Mouse (Mus musculus) forebrain, embryonic 11.5 days (tissue): ENCODE measurements around the gene Phf21a. TPM values are rescaled to one million over a fixed set of nuclear protein-coding genes. Genes with fewer than 3 reads are reported as not detected.

Experiments used
- ATAC-seq: fragments of 200-750 bp; cut with Nextera tagmentation; replicated peaks from 2 replicates; pipeline ENCODE4 v1.8.0; 2017; ENCODE audit warnings: moderate TSS enrichment; ENCODE audit not compliant: low FRiP score
- DNase-seq: peaks from one replicate; pipeline ENCODE4 v3.0.0-alpha.2; 2017; ENCODE audit warnings: low spot score
- H3K27ac ChIP-seq: fragments of 300-500 bp; sonication (generic); 2 replicates; pipeline ENCODE4 v1.5.1; 2014; ENCODE audit warnings: low read depth, low read length
- H3K27me3 ChIP-seq: fragments of 300-500 bp; sonication (generic); 2 replicates; pipeline ENCODE4 v1.6.1; 2014; ENCODE audit warnings: mild to moderate bottlenecking, low read length, mixed read lengths; ENCODE audit not compliant: control insufficient read depth, insufficient read depth
- H3K36me3 ChIP-seq: fragments of 300-500 bp; sonication (generic); 2 replicates; pipeline ENCODE4 v1.6.1; 2014; ENCODE audit warnings: mild to moderate bottlenecking, low read length, moderate library complexity, mixed read lengths; ENCODE audit not compliant: control insufficient read depth, insufficient read depth
- H3K4me1 ChIP-seq: fragments of 300-500 bp; sonication (generic); replicated peaks from 2 replicates; pipeline ENCODE4 v1.6.1; 2014; ENCODE audit warnings: low read length, mixed read lengths; ENCODE audit not compliant: control insufficient read depth, insufficient read depth
- H3K4me2 ChIP-seq: fragments of 300-500 bp; sonication (generic); 2 replicates; pipeline ENCODE4 v1.6.1; 2014; ENCODE audit warnings: low read depth, mild to moderate bottlenecking, low read length, moderate library complexity, mixed read lengths; ENCODE audit not compliant: severe bottlenecking
- H3K4me3 ChIP-seq: fragments of 300-500 bp; sonication (generic); 2 replicates; pipeline ENCODE4 v1.5.1; 2014; ENCODE audit warnings: low read depth, low read length
- H3K9ac ChIP-seq: fragments of 300-500 bp; sonication (generic); 2 replicates; pipeline ENCODE4 v1.6.1; 2014; ENCODE audit warnings: low read length
- H3K9me3 ChIP-seq: fragments of 300-500 bp; sonication (generic); 2 replicates; pipeline ENCODE4 v1.6.1; 2016; ENCODE audit warnings: low read length, mixed read lengths; ENCODE audit not compliant: control insufficient read depth
- WGBS: fragments of 180-500 bp; shearing (Covaris S2); extraction: QIAGEN DNeasy Blood & Tissue Kit; methylation state at CpG from one replicate; pipeline ENCODE4 v1.1.7; 2014; 5-methylcytosine and 5-hydroxymethylcytosine counted together
- polyA plus RNA-seq: library from polyadenylated mRNA; unstranded; fragments of >200 nt; fragmentation: Nextera tagmentation; extraction: Ambion mirVana; gene quantifications from 2 replicates; pipeline ENCODE4 v1.2.1, GENCODE M21; 2014

The Phf21a gene
- polyA plus RNA-seq, 1 experiment from 2014 or later, result 37.6 TPM

- Histone ChIP-seq H3K4me2 (no peak overlapping the region), H3K36me3 (no peaks in the 10 kb centered on the region), H3K4me3 (no peak overlapping the region), H3K4me1 (no peaks in the 10 kb centered on the region), H3K27ac (no peak overlapping the region), H3K9me3 (no peaks in the 10 kb centered on the region), H3K9ac (no peak overlapping the region), H3K27me3 (no peaks in the 10 kb centered on the region)
- DNase-seq (no peak), ATAC-seq (no peak)
- WGBS, result 74% methylated on average over 10 of the region's 10 CpGs
Observed at GRCm38 (mm10) chr2:92199562-92200286, 106.8 kb downstream of the Phf21a start.

GRCm38 (mm10) chr2:92202319-92203040 is 109.6 kb downstream of the Phf21a start:
- Histone ChIP-seq H3K4me1 (no peaks in the 10 kb centered on the region), H3K4me3 (no peak overlapping the region), H3K9me3 (no peaks in the 10 kb centered on the region), H3K36me3 (no peaks in the 10 kb centered on the region), H3K27ac (no peak overlapping the region), H3K27me3 (no peaks in the 10 kb centered on the region), H3K4me2 (no peak overlapping the region), H3K9ac (no peak overlapping the region)
- WGBS, result 81% methylated on average over 4 of the region's 4 CpGs
- ATAC-seq (no peak), DNase-seq (no peak)

DNA sequence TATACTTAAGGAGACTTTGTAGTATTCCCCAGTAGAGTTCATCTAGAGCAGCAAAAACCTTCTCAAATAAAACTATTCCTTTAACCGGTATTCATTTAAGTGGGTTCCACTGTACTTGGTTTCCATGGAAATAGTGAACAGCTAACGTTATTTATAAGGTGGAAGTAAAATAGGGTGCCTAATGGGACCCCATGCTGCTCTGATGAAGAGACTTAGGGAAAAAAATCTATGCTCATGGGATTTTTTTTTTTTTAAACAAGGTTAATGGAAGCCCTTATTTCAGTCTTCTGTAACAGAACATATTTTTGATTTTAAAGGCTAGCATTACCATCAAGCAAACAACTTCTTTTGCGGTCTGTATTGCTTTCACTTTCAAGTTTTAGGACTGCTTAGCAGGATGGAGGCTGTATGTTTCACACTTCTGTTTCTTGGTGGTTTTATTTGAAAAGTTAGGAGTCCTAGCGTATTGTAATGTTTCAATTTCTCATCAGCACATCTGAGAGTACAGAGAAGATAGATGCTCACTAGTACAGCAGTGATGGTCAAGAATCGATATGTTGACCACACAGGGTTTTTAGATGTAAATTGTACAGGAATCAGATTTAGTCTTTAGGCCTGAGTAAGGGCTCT is 112.2 kb downstream of the Phf21a start:
- ATAC-seq (no peak), DNase-seq (no peak)
- Histone ChIP-seq H3K36me3 (no peaks in the 10 kb centered on the region), H3K9ac (no peak overlapping the region), H3K4me2 (no peak overlapping the region), H3K4me3 (no peak overlapping the region), H3K27ac (no peak overlapping the region), H3K27me3 (no peaks in the 10 kb centered on the region), H3K4me1 (no peaks in the 10 kb centered on the region), H3K9me3 (no peaks in the 10 kb centered on the region)
- 68% methylated on average over 5 of the region's 5 CpGs for WGBS

DNA sequence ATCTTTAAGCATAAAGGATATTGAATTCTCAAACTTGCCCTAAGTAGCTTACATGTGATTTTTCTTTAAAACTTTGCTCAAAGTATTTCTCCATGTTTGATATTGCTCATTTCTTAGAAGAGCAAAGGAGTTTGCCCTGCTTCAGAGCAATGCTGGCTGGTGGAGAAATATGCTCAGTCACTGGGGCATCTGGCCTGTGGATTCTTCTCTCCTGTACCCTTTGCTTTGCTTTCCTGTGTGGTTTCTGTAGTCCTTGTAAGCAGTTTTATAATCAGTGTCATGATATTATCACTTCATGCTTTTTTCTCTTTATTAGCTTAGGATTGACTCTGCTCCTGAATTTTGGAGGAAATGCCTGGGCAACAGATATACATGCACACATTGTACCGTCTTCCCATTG is 117.5 kb downstream of the Phf21a start:
- H3K27me3 ChIP-seq, result no peaks in the 10 kb centered on the region
- 100% methylated on average over 1 of the region's 1 CpGs for WGBS
- H3K4me1 ChIP-seq, result no peaks in the 10 kb centered on the region
- no peak overlapping the region for H3K27ac ChIP-seq
- DNase-seq (no peak), ATAC-seq (no peak)
- H3K4me3 ChIP-seq, result no peak overlapping the region
- H3K36me3 ChIP-seq, result no peaks in the 10 kb centered on the region; the same call in 1 of the 2 replicates
- no peak overlapping the region for H3K4me2 ChIP-seq
- no peaks in the 10 kb centered on the region for H3K9me3 ChIP-seq
- no peak overlapping the region for H3K9ac ChIP-seq

- no peak for ATAC-seq
- Histone ChIP-seq H3K36me3 (no peaks in the 10 kb centered on the region; the same call in 1 of the 2 replicates), H3K27ac (no peak overlapping the region), H3K4me2 (no peak overlapping the region), H3K9me3 (no peaks in the 10 kb centered on the region), H3K9ac (no peak overlapping the region), H3K27me3 (no peaks in the 10 kb centered on the region), H3K4me3 (no peak overlapping the region), H3K4me1 (no peaks in the 10 kb centered on the region)
- DNase-seq, result no peak
- WGBS, result 91% methylated on average over 6 of the region's 6 CpGs
Observed at GRCm38 (mm10) chr2:92221431-92221830, 128.5 kb downstream of the Phf21a start.

GRCm38 (mm10) chr2:92225592-92225991 is 132.7 kb downstream of the Phf21a start:
- H3K9ac ChIP-seq, result no peak overlapping the region
- DNase-seq (no peak), ATAC-seq (no peak)
- H3K27ac ChIP-seq, result no peak overlapping the region
- H3K4me1 ChIP-seq, result no peaks in the 10 kb centered on the region
- no peaks in the 10 kb centered on the region; the same call in 1 of the 2 replicates for H3K36me3 ChIP-seq
- no peaks in the 10 kb centered on the region for H3K27me3 ChIP-seq
- WGBS, result 83% methylated on average over 1 of the region's 1 CpGs
- H3K9me3 ChIP-seq, result no peaks in the 10 kb centered on the region
- no peak overlapping the region for H3K4me2 ChIP-seq
- H3K4me3 ChIP-seq, result no peak overlapping the region

DNA sequence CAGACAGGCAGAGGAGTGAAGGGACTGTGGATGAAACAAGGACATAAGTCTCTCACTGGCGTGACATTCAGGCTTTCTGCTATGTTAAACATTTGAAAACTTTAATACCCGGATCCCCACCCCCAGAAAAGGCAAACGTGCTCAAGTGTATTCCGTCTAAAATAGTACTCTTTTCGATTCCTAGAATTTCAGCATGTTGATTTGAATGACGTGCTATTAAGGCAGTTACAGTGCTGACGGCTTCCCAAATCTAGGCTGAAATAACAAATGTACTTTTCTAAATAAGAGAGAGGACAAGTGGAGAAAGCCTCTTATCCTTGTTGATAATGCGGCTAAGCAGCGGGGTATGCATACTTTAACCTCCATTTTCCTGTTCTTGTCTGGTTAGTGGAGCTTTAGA is 137.1 kb downstream of the Phf21a start:
- ATAC-seq (no peak), DNase-seq (no peak)
- H3K4me2 ChIP-seq, result no peak overlapping the region
- WGBS, result 93% methylated on average over 9 of the region's 9 CpGs
- H3K27me3 ChIP-seq, result no peaks in the 10 kb centered on the region
- H3K4me1 ChIP-seq, result no peaks in the 10 kb centered on the region
- no peak overlapping the region for H3K9ac ChIP-seq
- H3K4me3 ChIP-seq, result no peak overlapping the region
- H3K36me3 ChIP-seq, result peaks cover 11% of the 10 kb centered on the region; the same call in 1 of the 2 replicates
- no peaks in the 10 kb centered on the region for H3K9me3 ChIP-seq
- H3K27ac ChIP-seq, result no peak overlapping the region

DNA sequence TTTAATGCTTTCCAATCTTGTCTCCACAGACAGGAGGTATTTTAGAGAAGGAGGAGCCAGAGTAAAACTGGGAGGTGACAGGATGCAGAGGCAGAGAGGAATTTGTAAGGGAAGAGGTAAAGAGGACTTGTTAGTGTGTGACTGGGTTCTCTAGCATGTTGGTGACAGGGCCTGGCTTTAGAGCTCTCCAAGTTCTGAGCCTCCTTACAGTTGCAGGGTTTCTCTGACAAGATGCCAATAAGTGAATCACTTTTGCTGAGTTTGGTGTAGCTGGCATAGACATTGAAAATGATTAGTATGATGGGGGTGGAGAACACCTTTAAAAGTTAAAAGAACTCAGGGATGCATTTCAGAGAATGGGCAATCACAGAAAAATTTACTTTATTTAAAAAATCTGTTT is 138.8 kb downstream of the Phf21a start:
- Histone ChIP-seq H3K36me3 (peaks cover 18% of the 10 kb centered on the region; the same call in 1 of the 2 replicates), H3K27ac (no peak overlapping the region), H3K27me3 (no peaks in the 10 kb centered on the region), H3K9ac (no peak overlapping the region), H3K4me2 (no peak overlapping the region), H3K9me3 (no peaks in the 10 kb centered on the region), H3K4me3 (no peak overlapping the region), H3K4me1 (no peaks in the 10 kb centered on the region)
- ATAC-seq, result no peak
- no peak for DNase-seq
